Mouse (Mus musculus): ENCODE measurements around the gene Zdhhc18. TPM values are rescaled to one million over a fixed set of nuclear protein-coding genes. Genes with fewer than 3 reads are reported as not detected.

Zdhhc18 gene
- polyA plus RNA-seq (2016; fragmentation: Nextera tagmentation; extraction: Ambion mirVana): 4.0 and 7.1 TPM in 2 replicates

GRCm38 (mm10) chr4:133649989-133650699 is at the start of gene Zdhhc18:
Zdhhc18 (minus strand) TSS chr4:133650154.
- Histone ChIP-seq H3K4me2 (peak within 1 kb of the TSS; percentile 44), H3K9me3 (no peaks in the 10 kb centered on the region), H3K27me3 (no peaks in the 10 kb centered on the region; the same call in 1 of the 2 replicates), H3K36me3 (no peaks in the 10 kb centered on the region), H3K27ac (peak within 1 kb of the TSS; percentile 23; the same call in 1 of the 2 replicates), H3K4me3 (replicated peaks) (peak within 1 kb of the TSS; percentile 29), H3K9ac (replicated peaks) (no peak within 1 kb of the TSS), H3K4me1 (replicated peaks) (no peaks in the 10 kb centered on the region)
- no peak for ATAC-seq (ENCODE audit: insufficient number of reproducible peaks, insufficient read depth, low FRiP score, low TSS enrichment, low read depth)
- 38% methylated on average over 7 of the region's 7 CpGs for WGBS

DNA sequence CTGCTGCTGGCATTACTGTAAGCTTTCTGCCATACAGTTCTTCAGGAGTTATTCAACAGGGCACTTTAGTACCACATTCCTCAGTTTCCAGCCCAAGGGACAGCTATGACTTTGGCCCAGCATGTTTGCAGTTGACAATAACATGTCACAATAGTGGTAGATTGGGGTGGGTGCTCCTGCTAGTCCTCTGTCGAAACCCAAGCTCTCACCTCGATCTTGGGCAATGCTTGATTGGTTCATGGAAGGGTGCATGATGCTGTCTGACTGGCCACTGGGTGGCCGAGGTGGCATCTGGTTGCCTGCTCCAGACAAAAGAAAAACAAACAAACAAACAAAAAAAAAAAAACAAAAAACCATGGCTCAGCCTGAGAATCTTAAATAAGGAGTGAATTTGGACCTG is 45.4 kb upstream of the Zdhhc18 start:
- Histone ChIP-seq H3K9ac (replicated peaks) (no peak overlapping the region), H3K4me3 (replicated peaks) (no peak overlapping the region), H3K36me3 (peaks cover 95% of the 10 kb centered on the region), H3K4me1 (replicated peaks) (peaks cover 14% of the 10 kb centered on the region), H3K27me3 (no peaks in the 10 kb centered on the region), H3K4me2 (no peak overlapping the region), H3K27ac (no peak overlapping the region), H3K9me3 (no peaks in the 10 kb centered on the region)
- no peak for ATAC-seq (ENCODE audit: insufficient number of reproducible peaks, insufficient read depth, low FRiP score, low TSS enrichment, low read depth)
- 87% methylated on average over 3 of the region's 3 CpGs for WGBS

GRCm38 (mm10) chr4:133690252-133690651 is 40.3 kb upstream of the Zdhhc18 start:
- no peak overlapping the region for H3K4me3 ChIP-seq (replicated peaks)
- H3K4me2 ChIP-seq: no peak overlapping the region
- H3K27me3 ChIP-seq: no peaks in the 10 kb centered on the region
- H3K9me3 ChIP-seq: no peaks in the 10 kb centered on the region
- 26% methylated on average over 5 of the region's 5 CpGs for WGBS
- no peak overlapping the region for H3K9ac ChIP-seq (replicated peaks)
- peak overlapping the region; percentile 59; the same call in 1 of the 2 replicates for H3K27ac ChIP-seq
- peaks cover 100% of the 10 kb centered on the region for H3K36me3 ChIP-seq
- ATAC-seq (ENCODE audit: insufficient number of reproducible peaks, insufficient read depth, low FRiP score, low TSS enrichment, low read depth): peak; percentile 12; the same call in 1 of the 2 replicates
- H3K4me1 ChIP-seq (replicated peaks): peaks cover 32% of the 10 kb centered on the region

GRCm38 (mm10) chr4:133688417-133689067 is 38.6 kb upstream of the Zdhhc18 start:
- H3K9ac ChIP-seq (replicated peaks): no peak overlapping the region
- no peak for ATAC-seq (ENCODE audit: insufficient number of reproducible peaks, insufficient read depth, low FRiP score, low TSS enrichment, low read depth)
- WGBS: 76% methylated on average over 7 of the region's 7 CpGs

GRCm38 (mm10) chr4:133687126-133687525 is 37.2 kb upstream of the Zdhhc18 start:
- no peak overlapping the region for H3K4me2 ChIP-seq

More at GRCm38 (mm10) chr4:133688417-133689067, 38.6 kb upstream of the Zdhhc18 start:
- H3K36me3 ChIP-seq: peaks cover 100% of the 10 kb centered on the region
- H3K27me3 ChIP-seq: no peaks in the 10 kb centered on the region
- peaks cover 32% of the 10 kb centered on the region for H3K4me1 ChIP-seq (replicated peaks)
- no peak overlapping the region for H3K4me3 ChIP-seq (replicated peaks)
- H3K9me3 ChIP-seq: no peaks in the 10 kb centered on the region
- H3K4me2 ChIP-seq: no peak overlapping the region
- H3K27ac ChIP-seq: no peak overlapping the region

GRCm38 (mm10) chr4:133686512-133686911 is 36.6 kb upstream of the Zdhhc18 start:
- H3K27me3 ChIP-seq: no peaks in the 10 kb centered on the region
- H3K4me2 ChIP-seq: no peak overlapping the region
- no peak overlapping the region for H3K4me3 ChIP-seq (replicated peaks)
- WGBS: 95% methylated on average over 11 of the region's 11 CpGs
- no peak overlapping the region for H3K9ac ChIP-seq (replicated peaks)
- H3K36me3 ChIP-seq: peaks cover 100% of the 10 kb centered on the region
- H3K4me1 ChIP-seq (replicated peaks): peaks cover 29% of the 10 kb centered on the region
- no peak for ATAC-seq (ENCODE audit: insufficient number of reproducible peaks, insufficient read depth, low FRiP score, low TSS enrichment, low read depth)
- no peak overlapping the region for H3K27ac ChIP-seq
- no peaks in the 10 kb centered on the region for H3K9me3 ChIP-seq

More at GRCm38 (mm10) chr4:133687126-133687525, 37.2 kb upstream of the Zdhhc18 start:
- H3K9ac ChIP-seq (replicated peaks): no peak overlapping the region
- ATAC-seq (ENCODE audit: insufficient number of reproducible peaks, insufficient read depth, low FRiP score, low TSS enrichment, low read depth): no peak
- WGBS: 89% methylated on average over 5 of the region's 5 CpGs
- H3K4me3 ChIP-seq (replicated peaks): no peak overlapping the region
- peaks cover 32% of the 10 kb centered on the region for H3K4me1 ChIP-seq (replicated peaks)
- peaks cover 100% of the 10 kb centered on the region for H3K36me3 ChIP-seq
- no peaks in the 10 kb centered on the region for H3K27me3 ChIP-seq
- H3K9me3 ChIP-seq: no peaks in the 10 kb centered on the region
- H3K27ac ChIP-seq: no peak overlapping the region

- Histone ChIP-seq H3K9ac (replicated peaks) (no peak overlapping the region), H3K27ac (no peak overlapping the region), H3K27me3 (no peaks in the 10 kb centered on the region), H3K9me3 (no peaks in the 10 kb centered on the region), H3K4me3 (replicated peaks) (no peak overlapping the region), H3K4me1 (replicated peaks) (peaks cover 23% of the 10 kb centered on the region), H3K4me2 (no peak overlapping the region), H3K36me3 (peaks cover 72% of the 10 kb centered on the region)
- no peak for ATAC-seq (ENCODE audit: insufficient number of reproducible peaks, insufficient read depth, low FRiP score, low TSS enrichment, low read depth)
- 91% methylated on average over 14 of the region's 14 CpGs for WGBS
Observed at GRCm38 (mm10) chr4:133680206-133680786, 30.3 kb upstream of the Zdhhc18 start.

DNA sequence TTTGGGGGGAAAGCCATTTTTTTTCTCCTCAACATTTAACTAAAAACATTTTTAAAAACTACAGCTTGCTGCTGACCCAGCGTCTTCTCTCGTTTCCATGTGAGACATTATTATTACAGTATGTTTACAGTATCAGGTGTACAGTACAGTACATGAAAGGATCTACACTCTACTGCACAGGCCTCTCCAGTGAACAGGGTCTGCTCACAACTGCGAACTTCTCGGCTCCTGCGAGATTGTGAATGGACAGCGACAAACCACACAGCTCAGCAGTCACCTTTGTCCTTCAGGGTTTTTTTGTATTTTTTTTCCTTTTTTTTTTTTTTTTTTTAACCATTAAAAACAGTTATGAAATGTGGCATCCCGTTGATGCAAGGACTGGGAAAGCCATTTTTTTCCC is 29.7 kb upstream of the Zdhhc18 start:
- no peak overlapping the region for H3K4me2 ChIP-seq
- H3K27me3 ChIP-seq: no peaks in the 10 kb centered on the region
- no peak overlapping the region for H3K27ac ChIP-seq
- no peak for ATAC-seq (ENCODE audit: insufficient number of reproducible peaks, insufficient read depth, low FRiP score, low TSS enrichment, low read depth)
- H3K4me1 ChIP-seq (replicated peaks): peaks cover 24% of the 10 kb centered on the region
- H3K4me3 ChIP-seq (replicated peaks): no peak overlapping the region
- no peaks in the 10 kb centered on the region for H3K9me3 ChIP-seq
- no peak overlapping the region for H3K9ac ChIP-seq (replicated peaks)
- H3K36me3 ChIP-seq: peaks cover 65% of the 10 kb centered on the region
- WGBS: 90% methylated on average over 7 of the region's 7 CpGs

DNA sequence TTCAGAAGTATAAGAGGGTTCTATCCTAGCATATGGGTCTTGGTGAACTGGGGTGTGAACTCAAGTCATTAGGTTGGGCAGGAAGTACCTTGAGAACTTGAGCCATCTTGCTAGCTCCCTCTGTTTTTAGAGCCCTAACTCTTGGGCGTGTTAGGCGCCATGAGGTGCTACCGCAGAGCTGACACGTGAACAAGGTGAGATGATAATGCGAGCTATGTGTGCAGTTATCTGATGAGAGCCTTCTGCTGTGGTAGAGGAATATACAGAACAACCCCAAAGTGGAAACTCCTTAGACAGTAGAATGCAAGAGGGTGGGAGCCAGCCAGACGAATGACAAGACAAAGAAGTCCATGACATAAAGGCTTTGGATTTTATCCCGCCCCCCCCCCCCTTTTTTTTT is 27.3 kb upstream of the Zdhhc18 start:
- peaks cover 41% of the 10 kb centered on the region for H3K36me3 ChIP-seq
- no peak for ATAC-seq (ENCODE audit: insufficient number of reproducible peaks, insufficient read depth, low FRiP score, low TSS enrichment, low read depth)
- H3K9ac ChIP-seq (replicated peaks): no peak overlapping the region
- H3K27me3 ChIP-seq: no peaks in the 10 kb centered on the region
- H3K4me1 ChIP-seq (replicated peaks): peaks cover 36% of the 10 kb centered on the region
- H3K4me2 ChIP-seq: no peak overlapping the region
- no peaks in the 10 kb centered on the region for H3K9me3 ChIP-seq
- H3K27ac ChIP-seq: 0 out of 2 replicates have a peak overlapping the region, but pooled peaks have one; percentile 20
- WGBS: 80% methylated on average over 7 of the region's 7 CpGs
- H3K4me3 ChIP-seq (replicated peaks): no peak overlapping the region

DNA sequence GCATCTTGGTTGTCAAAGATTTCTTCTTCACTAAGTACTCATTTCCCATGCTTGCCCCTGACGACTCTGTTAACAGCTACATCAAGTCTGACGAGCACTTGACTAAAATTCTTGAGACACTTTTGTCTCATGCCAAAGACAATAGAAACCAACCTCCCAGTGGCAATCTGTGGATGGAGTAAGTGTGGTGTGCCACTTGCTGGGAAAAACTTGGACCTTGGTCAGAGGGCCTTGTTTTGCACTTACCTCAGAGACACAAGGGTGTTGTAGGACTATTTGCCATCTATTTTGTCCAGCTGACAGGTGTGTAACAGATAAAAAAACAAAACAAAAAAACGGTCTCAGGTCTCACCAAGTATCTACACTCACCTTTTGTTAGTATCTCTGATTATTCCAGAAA is 26.2 kb upstream of the Zdhhc18 start:
- H3K36me3 ChIP-seq: peaks cover 31% of the 10 kb centered on the region
- peaks cover 42% of the 10 kb centered on the region for H3K4me1 ChIP-seq (replicated peaks)
- no peaks in the 10 kb centered on the region for H3K9me3 ChIP-seq
- no peak overlapping the region for H3K9ac ChIP-seq (replicated peaks)
- H3K27me3 ChIP-seq: no peaks in the 10 kb centered on the region
- WGBS: 37% methylated on average over 3 of the region's 3 CpGs
- H3K4me2 ChIP-seq: no peak overlapping the region
- H3K27ac ChIP-seq: peak overlapping the region; percentile 47; the same call in 1 of the 2 replicates
- ATAC-seq (ENCODE audit: insufficient number of reproducible peaks, insufficient read depth, low FRiP score, low TSS enrichment, low read depth): no peak
- H3K4me3 ChIP-seq (replicated peaks): no peak overlapping the region

- Histone ChIP-seq H3K4me2 (no peak overlapping the region), H3K9me3 (no peaks in the 10 kb centered on the region), H3K4me3 (replicated peaks) (no peak overlapping the region), H3K27ac (peak overlapping the region; percentile 47; the same call in 1 of the 2 replicates), H3K9ac (replicated peaks) (peak overlapping the region; percentile 27; the same call in 1 of the 2 replicates), H3K4me1 (replicated peaks) (peaks cover 47% of the 10 kb centered on the region), H3K27me3 (no peaks in the 10 kb centered on the region), H3K36me3 (peaks cover 25% of the 10 kb centered on the region)
- no peak for ATAC-seq (ENCODE audit: insufficient number of reproducible peaks, insufficient read depth, low FRiP score, low TSS enrichment, low read depth)
- 5% methylated on average over 5 of the region's 5 CpGs for WGBS
Observed at GRCm38 (mm10) chr4:133675594-133676016, 25.7 kb upstream of the Zdhhc18 start.

All from limb, embryonic 12.5 days (tissue).